25 mouse cellular contexts compared by ENCODE assay signal in the genomic region with DNA sequence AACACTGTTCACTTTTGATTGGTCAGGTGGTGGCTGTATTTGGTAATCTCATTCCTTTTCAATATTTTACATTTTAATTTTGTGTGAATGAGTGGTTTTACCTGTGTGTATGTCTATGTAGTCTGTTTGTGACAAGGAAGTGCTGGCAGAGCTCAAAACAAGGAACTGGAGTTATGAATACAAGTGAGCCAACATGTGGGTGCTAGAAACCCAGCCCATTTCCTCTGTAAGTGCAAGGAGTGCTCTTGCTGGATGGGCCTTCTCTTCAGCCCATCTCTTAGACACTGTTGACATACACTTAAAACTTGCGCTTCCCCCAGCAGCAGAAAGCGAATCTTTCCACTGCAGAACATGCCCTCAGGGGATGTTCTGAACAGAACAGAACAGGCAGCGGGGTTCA. TPM values are rescaled to one million over a fixed set of nuclear protein-coding genes. Genes with fewer than 3 reads are reported as not detected.
A peak's percentile ranks its signal among the peaks of the same experiment; 100 is the strongest.
DNase-seq lines count a peak whose midpoint lies in the region; ATAC-seq and TF ChIP-seq lines count a peak whose summit lies in the region.
"Had no signal": no experiment of that assay in that cellular context is flagged by ENCODE, and none has a peak within 500 bp of the region (broad histone marks: within the 10 kb centered on the region; RNA-seq: fewer than 3 reads in every experiment).

No protein-coding gene starts in this region.

- no peaks in the 10 kb centered on the region for H3K9me3 ChIP-seq in MEL (replicated peaks; ENCODE audit: insufficient read depth, low read length)
- no peaks in the 10 kb centered on the region for H3K9me3 ChIP-seq in liver, postnatal 0 days (ENCODE audit: low read length)
- H3K9me3 ChIP-seq in hindbrain, embryonic 11.5 days (ENCODE audit: control insufficient read depth, low read length), result no peaks in the 10 kb centered on the region
- H3K9me3 ChIP-seq: embryonic facial prominence, embryonic 12.5 days; embryonic facial prominence, embryonic 15.5 days; heart, embryonic 10.5 days; heart, embryonic 13.5 days; hindbrain, embryonic 13.5 days; intestine, embryonic 15.5 days had no signal

- peak; percentile 56 for ATAC-seq in granulocyte monocyte progenitor cell, adult 5-6 weeks (replicated peaks; ENCODE audit: poor library complexity, severe bottlenecking)
- 0 out of 2 replicates have a peak, but pooled peaks have one; percentile 30 for ATAC-seq in neutrophil, adult 5-6 weeks (ENCODE audit: extremely low read depth, insufficient number of reproducible peaks, low FRiP score, poor library complexity, severe bottlenecking)
- no peak for ATAC-seq in liver, postnatal 0 days
- no peak for ATAC-seq in hindbrain, embryonic 11.5 days (ENCODE audit: low FRiP score)
- ATAC-seq: activated CD4-positive, CD25-positive, alpha-beta regulatory T cell, adult 4 months; forebrain, embryonic 14.5 days; forebrain, postnatal 0 days; hindbrain, embryonic 16.5 days; intestine, embryonic 15.5 days had no signal

- H3K9ac ChIP-seq in MEL (ENCODE audit: control insufficient read depth, low read depth, low read length, poor library complexity, severe bottlenecking), result no peak overlapping the region
- H3K9ac ChIP-seq in liver, postnatal 0 days (replicated peaks), result no peak overlapping the region
- H3K9ac ChIP-seq in hindbrain, embryonic 11.5 days (ENCODE audit: low read depth, low read length), result no peak overlapping the region
- H3K9ac ChIP-seq: embryonic facial prominence, embryonic 12.5 days; embryonic facial prominence, embryonic 15.5 days; forebrain, postnatal 0 days; heart, embryonic 13.5 days; hindbrain, embryonic 13.5 days; intestine, embryonic 15.5 days had no signal

- 82% methylated on average over 3 of the region's 3 CpGs for WGBS in liver, postnatal 0 days (ENCODE audit: insufficient replicate concordance)
- 93% methylated on average over 3 of the region's 3 CpGs for WGBS in hindbrain, embryonic 11.5 days

- H3K4me2 ChIP-seq in liver, postnatal 0 days (ENCODE audit: low read depth, low read length), result no peak overlapping the region
- no peak overlapping the region for H3K4me2 ChIP-seq in hindbrain, embryonic 11.5 days (replicated peaks; ENCODE audit: low read depth, low read length)
- H3K4me2 ChIP-seq: embryonic facial prominence, embryonic 12.5 days; embryonic facial prominence, embryonic 15.5 days; heart, embryonic 13.5 days; hindbrain, embryonic 13.5 days; intestine, embryonic 15.5 days had no signal

- peak; percentile 18 for DNase-seq in MEL (ENCODE audit: low read depth, low spot score)
- no peak for DNase-seq in ovary, postnatal 36 days (ENCODE audit: low spot score)
- no peak for DNase-seq in liver, postnatal 0 days
- no peak for DNase-seq in hindbrain, embryonic 11.5 days (ENCODE audit: low spot score)
- DNase-seq: adrenal gland, adult 8-10 months; adrenal gland, postnatal 25 days; cerebellum, adult 11-12 months; cerebellum, adult 9-10 months; cerebellum, postnatal 14 days; forebrain, postnatal 0 days; gastrocnemius, postnatal 25 days; heart, adult 2 months; heart, postnatal 14 days; heart, postnatal 4 days had no signal

- H3K36me3 ChIP-seq in MEL (ENCODE audit: control insufficient read depth in 1 of 2, insufficient read depth in 2 of 2, low read length in 2 of 2), result no peaks in the 10 kb centered on the region
- no peaks in the 10 kb centered on the region for H3K36me3 ChIP-seq in liver, postnatal 0 days (replicated peaks; ENCODE audit: insufficient read depth, low read length)
- no peaks in the 10 kb centered on the region for H3K36me3 ChIP-seq in hindbrain, embryonic 11.5 days (ENCODE audit: control insufficient read depth, insufficient read depth, low read length)
- H3K36me3 ChIP-seq: embryonic facial prominence, embryonic 12.5 days; embryonic facial prominence, embryonic 15.5 days; heart, embryonic 10.5 days; heart, embryonic 13.5 days; hindbrain, embryonic 13.5 days; intestine, embryonic 15.5 days had no signal

- no peaks in the 10 kb centered on the region for H3K27me3 ChIP-seq in MEL (ENCODE audit: control insufficient read depth in 1 of 2, insufficient read depth in 2 of 2, low read length in 2 of 2)
- no peaks in the 10 kb centered on the region for H3K27me3 ChIP-seq in liver, postnatal 0 days (ENCODE audit: insufficient read depth, low read length)
- no peaks in the 10 kb centered on the region for H3K27me3 ChIP-seq in hindbrain, embryonic 11.5 days (ENCODE audit: control insufficient read depth, insufficient read depth, low read length)
- H3K27me3 ChIP-seq: embryonic facial prominence, embryonic 12.5 days; embryonic facial prominence, embryonic 15.5 days; hindbrain, embryonic 13.5 days; intestine, embryonic 15.5 days had no signal

- no peak for TF ChIP-seq EP300 in MEL (IDR thresholded peaks at IDR 0.05; ENCODE audit: low read depth in 1 of 2, low read length in 2 of 2)
- TF ChIP-seq EP300 in liver, postnatal 0 days (IDR thresholded peaks at IDR 0.05; ENCODE audit: low read depth), result no peak

- H3K4me1 ChIP-seq in MEL (ENCODE audit: control insufficient read depth in 1 of 2, insufficient read depth in 2 of 2, low read length in 2 of 2), result no peaks in the 10 kb centered on the region
- no peaks in the 10 kb centered on the region for H3K4me1 ChIP-seq in liver, postnatal 0 days (ENCODE audit: insufficient read depth)
- no peaks in the 10 kb centered on the region for H3K4me1 ChIP-seq in hindbrain, embryonic 11.5 days (replicated peaks; ENCODE audit: control insufficient read depth, insufficient read depth, low read length)
- H3K4me1 ChIP-seq: embryonic facial prominence, embryonic 12.5 days; embryonic facial prominence, embryonic 15.5 days; heart, embryonic 10.5 days; heart, embryonic 13.5 days; hindbrain, embryonic 13.5 days; intestine, embryonic 15.5 days had no signal

- H3K27ac ChIP-seq in MEL (ENCODE audit: control insufficient read depth, low read depth, low read length), result no peak overlapping the region
- H3K27ac ChIP-seq in liver, postnatal 0 days (ENCODE audit: low read depth), result no peak overlapping the region
- no peak overlapping the region for H3K27ac ChIP-seq in hindbrain, embryonic 11.5 days (ENCODE audit: low read depth, low read length)
- H3K27ac ChIP-seq: embryonic facial prominence, embryonic 12.5 days; embryonic facial prominence, embryonic 15.5 days; heart, adult 2 months; heart, embryonic 10.5 days; heart, embryonic 13.5 days; hindbrain, embryonic 13.5 days; intestine, embryonic 15.5 days had no signal

- no peak for TF ChIP-seq CTCF in MEL (IDR thresholded peaks at IDR 0.05 in 2 of 3, conservative IDR thresholded peaks at IDR 0.05 in 1 of 3; ENCODE audit: control insufficient read depth in 1 of 3, insufficient read depth in 1 of 3, low read depth in 2 of 3, low read length in 3 of 3, poor library complexity in 1 of 3, severe bottlenecking in 1 of 3)
- no peak for TF ChIP-seq CTCF in liver, postnatal 0 days (IDR thresholded peaks at IDR 0.05; ENCODE audit: low read depth)

- no peak overlapping the region for H3K4me3 ChIP-seq in MEL (ENCODE audit: control insufficient read depth in 1 of 2, insufficient read depth in 1 of 2, low read depth in 2 of 2, low read length in 2 of 2)
- no peak overlapping the region for H3K4me3 ChIP-seq in liver, postnatal 0 days (ENCODE audit: low read depth, low read length)
- no peak overlapping the region for H3K4me3 ChIP-seq in hindbrain, embryonic 11.5 days (ENCODE audit: low read depth, low read length)
- H3K4me3 ChIP-seq: embryonic facial prominence, embryonic 12.5 days; embryonic facial prominence, embryonic 15.5 days; heart, adult 2 months; heart, embryonic 10.5 days; heart, embryonic 13.5 days; hindbrain, embryonic 13.5 days; intestine, embryonic 15.5 days had no signal

- H3K79me2 ChIP-seq in MEL (ENCODE audit: control insufficient read depth, insufficient read depth, low read length, poor library complexity), result no peaks in the 10 kb centered on the region

- TF ChIP-seq POLR2A in MEL (IDR thresholded peaks at IDR 0.05; ENCODE audit: control insufficient read depth in 1 of 2, insufficient read depth in 1 of 2, low read depth in 1 of 2, low read length in 2 of 2, poor library complexity in 1 of 2), result no peak

- no peak for TF ChIP-seq RAD21 in MEL (IDR thresholded peaks at IDR 0.05; ENCODE audit: low read depth, low read length)

TF ChIP-seq in MEL, 35 proteins besides CTCF, POLR2A, EP300 and RAD21:
- TF ChIP-seq SIN3A (IDR thresholded peaks at IDR 0.05; ENCODE audit: low read length), result no peak
- no peak for TF ChIP-seq KAT2A (conservative IDR thresholded peaks at IDR 0.05; ENCODE audit: low read depth, low read length)
- TF ChIP-seq BHLHE40 (IDR thresholded peaks at IDR 0.05; ENCODE audit: borderline replicate concordance, low read depth, low read length), result no peak
- TF ChIP-seq MYC (IDR thresholded peaks at IDR 0.05; ENCODE audit: low read depth, low read length), result no peak
- no peak for TF ChIP-seq GATA1 (IDR thresholded peaks at IDR 0.05; ENCODE audit: low read depth, low read length)
TF ChIP-seq in MEL: peak in this region for 0.

RNA-seq across cellular contexts. Expression of gene Ogt, which starts 23.7 kb away (rescaled TPM):
- total RNA-seq in MEL (2012; rRNA removed), result 20.2 and 28.6 TPM in 2 replicates
- 10 to 100 TPM in 1 of 2 experiments, not detected in 1; 41.2 TPM for polyA plus RNA-seq in MEL (2012; ENCODE audit: insufficient read depth in 1 of 2, insufficient read length in 2 of 2, low read depth in 1 of 2, low replicate concordance in 2 of 2, missing spikeins in 1 of 2)
- total RNA-seq in granulocyte monocyte progenitor cell, adult 5-6 weeks (2014; fragmentation: Nextera tagmentation), result 151 and 200 TPM in 2 replicates
- total RNA-seq in granulocyte monocyte progenitor cell, adult 5-6 weeks (2017), result 56.5 and 66.4 TPM in 2 replicates
- total RNA-seq in neutrophil, adult 5-6 weeks (2017), result 335 and 336 TPM in 2 replicates
- polyA plus RNA-seq in liver, postnatal 0 days (2015; fragmentation: Nextera tagmentation; extraction: Ambion mirVana), result 26.7 and 27.7 TPM in 2 replicates
- polyA plus RNA-seq in hindbrain, embryonic 11.5 days (2014; fragmentation: Nextera tagmentation; extraction: Ambion mirVana), result 244 and 256 TPM in 2 replicates

Comparison
In these comparisons a context has a peak if more than half of its experiments do, and no peak if none do; other contexts are left out.
1. ATAC-seq: peak in granulocyte monocyte progenitor cell, adult 5-6 weeks (single experiment) and neutrophil, adult 5-6 weeks (single experiment); none in liver, postnatal 0 days (single experiment) and hindbrain, embryonic 11.5 days (single experiment).